Mouse (Mus musculus) limb, embryonic 13.5 days (tissue): ENCODE measurements at regions not wholly inside any gene's neighbourhood (a gene's known extent, or its start where the extent isn't known, plus 50 kb on each side); places are given as distances from the start of the nearest gene placed in this dataset.
"Not testable (repeated sequence)": the region's sequence is repeated elsewhere in the genome, so short reads cannot be mapped to it uniquely, and the experiment has no call there.

Experiments
- ATAC-seq: fragments of 200-750 bp; cut with Nextera tagmentation; 2 replicates; pipeline ENCODE4 v1.8.0; 2017; ENCODE audit warnings: low read depth, moderate number of reproducible peaks, moderate TSS enrichment; ENCODE audit not compliant: low FRiP score
- H3K27ac ChIP-seq: fragments of 300-500 bp; sonication (generic); 2 replicates; pipeline ENCODE4 v1.5.1; 2015; ENCODE audit warnings: inconsistent platforms, mild to moderate bottlenecking, moderate library complexity
- H3K27me3 ChIP-seq: fragments of 300-500 bp; sonication (generic); 2 replicates; pipeline ENCODE4 v1.6.1; 2015; ENCODE audit warnings: mild to moderate bottlenecking, inconsistent platforms
- H3K36me3 ChIP-seq: fragments of 300-500 bp; sonication (generic); 2 replicates; pipeline ENCODE4 v1.6.1; 2015; ENCODE audit warnings: inconsistent platforms, mild to moderate bottlenecking, moderate library complexity
- H3K4me1 ChIP-seq: fragments of 300-500 bp; sonication (generic); 2 replicates; pipeline ENCODE4 v1.6.1; 2015; ENCODE audit warnings: inconsistent platforms
- H3K4me2 ChIP-seq: fragments of 300-500 bp; sonication (generic); replicated peaks from 2 replicates; pipeline ENCODE4 v1.6.1; 2015; ENCODE audit warnings: inconsistent platforms, mild to moderate bottlenecking, moderate library complexity
- H3K4me3 ChIP-seq: fragments of 300-500 bp; sonication (generic); 2 replicates; pipeline ENCODE4 v1.5.1; 2015; ENCODE audit warnings: moderate library complexity, mild to moderate bottlenecking, inconsistent platforms
- H3K9ac ChIP-seq: fragments of 300-500 bp; sonication (generic); 2 replicates; pipeline ENCODE4 v1.6.1; 2015; ENCODE audit warnings: mild to moderate bottlenecking, inconsistent platforms
- H3K9me3 ChIP-seq: fragments of 300-500 bp; sonication (generic); 2 replicates; pipeline ENCODE4 v1.6.1; 2016; ENCODE audit warnings: inconsistent platforms
- WGBS: fragments of 180-500 bp; shearing (Covaris S2); methylation state at CpG from one replicate; pipeline ENCODE4 v1.1.7; 2015; 5-methylcytosine and 5-hydroxymethylcytosine counted together

- WGBS = 63% methylated on average over 3 of the region's 3 CpGs
- Histone ChIP-seq H3K36me3 (no peaks in the 10 kb centered on the region), H3K27ac (no peak overlapping the region), H3K4me1 (no peaks in the 10 kb centered on the region), H3K9me3 (no peaks in the 10 kb centered on the region), H3K27me3 (no peaks in the 10 kb centered on the region), H3K4me3 (no peak overlapping the region), H3K4me2 (no peak overlapping the region), H3K9ac (no peak overlapping the region)
- ATAC-seq = no peak
Observed at GRCm38 (mm10) chr15:91916946-91917345, 78.9 kb downstream of the Smgc start.

- Histone ChIP-seq H3K36me3 (no peaks in the 10 kb centered on the region), H3K27ac (no peak overlapping the region), H3K4me3 (no peak overlapping the region), H3K9ac (no peak overlapping the region), H3K4me2 (no peak overlapping the region), H3K4me1 (no peaks in the 10 kb centered on the region), H3K9me3 (no peaks in the 10 kb centered on the region), H3K27me3 (no peaks in the 10 kb centered on the region)
- no peak; the same call in 1 of the 2 replicates for ATAC-seq
- WGBS = 46% methylated on average over 4 of the region's 4 CpGs
Observed at GRCm38 (mm10) chr15:91917877-91918276, 79.8 kb downstream of the Smgc start.

GRCm38 (mm10) chr15:91924542-91924941 is 86.5 kb downstream of the Smgc start:
- no peak overlapping the region for H3K27ac ChIP-seq
- no peak overlapping the region for H3K4me3 ChIP-seq
- H3K9ac ChIP-seq = no peak overlapping the region
- no peak for ATAC-seq
- H3K27me3 ChIP-seq = no peaks in the 10 kb centered on the region
- H3K36me3 ChIP-seq = no peaks in the 10 kb centered on the region
- H3K4me2 ChIP-seq = no peak overlapping the region
- WGBS = 76% methylated on average over 4 of the region's 4 CpGs
- H3K4me1 ChIP-seq = peaks cover 4% of the 10 kb centered on the region; the same call in 1 of the 2 replicates
- no peaks in the 10 kb centered on the region for H3K9me3 ChIP-seq

GRCm38 (mm10) chr15:91927492-91927891 is 89.4 kb downstream of the Smgc start:
- H3K4me1 ChIP-seq = peaks cover 4% of the 10 kb centered on the region; the same call in 1 of the 2 replicates
- no peak for ATAC-seq
- H3K4me3 ChIP-seq = no peak overlapping the region
- WGBS = 22% methylated on average over 3 of the region's 3 CpGs
- no peaks in the 10 kb centered on the region for H3K36me3 ChIP-seq
- H3K9ac ChIP-seq = no peak overlapping the region
- no peaks in the 10 kb centered on the region for H3K27me3 ChIP-seq
- no peaks in the 10 kb centered on the region for H3K9me3 ChIP-seq
- no peak overlapping the region for H3K4me2 ChIP-seq
- H3K27ac ChIP-seq = no peak overlapping the region

GRCm38 (mm10) chr15:91928511-91928910 is 90.4 kb downstream of the Smgc start:
- no peak overlapping the region for H3K4me3 ChIP-seq
- H3K27ac ChIP-seq = no peak overlapping the region
- peaks cover 4% of the 10 kb centered on the region; the same call in 1 of the 2 replicates for H3K4me1 ChIP-seq
- H3K9me3 ChIP-seq = no peaks in the 10 kb centered on the region
- WGBS = 44% methylated on average over 7 of the region's 7 CpGs
- H3K4me2 ChIP-seq = no peak overlapping the region
- no peaks in the 10 kb centered on the region for H3K36me3 ChIP-seq
- H3K27me3 ChIP-seq = no peaks in the 10 kb centered on the region
- H3K9ac ChIP-seq = no peak overlapping the region
- ATAC-seq = no peak

GRCm38 (mm10) chr15:91957273-91957672 is 93.7 kb upstream of the Cntn1 start:
- Histone ChIP-seq H3K4me1 (no peaks in the 10 kb centered on the region), H3K36me3 (no peaks in the 10 kb centered on the region), H3K27ac (no peak overlapping the region), H3K9me3 (no peaks in the 10 kb centered on the region), H3K4me3 (no peak overlapping the region), H3K27me3 (no peaks in the 10 kb centered on the region), H3K9ac (no peak overlapping the region), H3K4me2 (no peak overlapping the region)
- WGBS = 76% methylated on average over 2 of the region's 2 CpGs
- no peak for ATAC-seq

- Histone ChIP-seq H3K4me3 (no peak overlapping the region), H3K4me1 (peaks cover 5% of the 10 kb centered on the region; the same call in 1 of the 2 replicates), H3K27me3 (no peaks in the 10 kb centered on the region), H3K36me3 (no peaks in the 10 kb centered on the region), H3K9ac (no peak overlapping the region), H3K9me3 (no peaks in the 10 kb centered on the region), H3K4me2 (peak overlapping the region; percentile 12; the same call in 1 of the 2 replicates), H3K27ac (no peak overlapping the region)
- no peak for ATAC-seq
- 35% methylated on average over 10 of the region's 10 CpGs for WGBS
Observed at GRCm38 (mm10) chr15:91965172-91965571, 85.8 kb upstream of the Cntn1 start.

- no peak overlapping the region for H3K4me2 ChIP-seq
- H3K4me1 ChIP-seq = peaks cover 5% of the 10 kb centered on the region; the same call in 1 of the 2 replicates
- no peak overlapping the region for H3K27ac ChIP-seq
- H3K9me3 ChIP-seq = no peaks in the 10 kb centered on the region
- no peaks in the 10 kb centered on the region for H3K27me3 ChIP-seq
- no peaks in the 10 kb centered on the region for H3K36me3 ChIP-seq
- WGBS = 27% methylated on average over 10 of the region's 10 CpGs
- ATAC-seq = 0 out of 2 replicates have a peak, but pooled peaks have one; percentile 40
- no peak overlapping the region for H3K9ac ChIP-seq
- H3K4me3 ChIP-seq = no peak overlapping the region
Observed at GRCm38 (mm10) chr15:91969378-91969777, 81.6 kb upstream of the Cntn1 start.

- Histone ChIP-seq H3K4me1 (no peaks in the 10 kb centered on the region), H3K4me2 (no peak overlapping the region), H3K9me3 (no peaks in the 10 kb centered on the region), H3K27me3 (no peaks in the 10 kb centered on the region), H3K27ac (no peak overlapping the region), H3K9ac (no peak overlapping the region), H3K36me3 (no peaks in the 10 kb centered on the region), H3K4me3 (no peak overlapping the region)
- no peak for ATAC-seq
- WGBS = 77% methylated on average over 3 of the region's 3 CpGs
Observed at GRCm38 (mm10) chr15:91971411-91971810, 79.6 kb upstream of the Cntn1 start.

- H3K9me3 ChIP-seq = no peaks in the 10 kb centered on the region
- H3K4me1 ChIP-seq = no peaks in the 10 kb centered on the region
- WGBS = 39% methylated on average over 5 of the region's 5 CpGs
- H3K36me3 ChIP-seq = no peaks in the 10 kb centered on the region
- no peak overlapping the region for H3K4me3 ChIP-seq
- no peak overlapping the region for H3K9ac ChIP-seq
- ATAC-seq = no peak
- H3K27me3 ChIP-seq = no peaks in the 10 kb centered on the region
- H3K4me2 ChIP-seq = no peak overlapping the region
- H3K27ac ChIP-seq = no peak overlapping the region
Observed at GRCm38 (mm10) chr15:91971846-91972245, 79.1 kb upstream of the Cntn1 start.

- no peak overlapping the region for H3K4me2 ChIP-seq
- no peaks in the 10 kb centered on the region for H3K27me3 ChIP-seq
- H3K4me1 ChIP-seq = no peaks in the 10 kb centered on the region
- H3K4me3 ChIP-seq = no peak overlapping the region
- no peak for ATAC-seq
- WGBS = 70% methylated on average over 2 of the region's 2 CpGs
- H3K36me3 ChIP-seq = no peaks in the 10 kb centered on the region
- H3K9ac ChIP-seq = no peak overlapping the region
- H3K9me3 ChIP-seq = no peaks in the 10 kb centered on the region
- H3K27ac ChIP-seq = no peak overlapping the region
Observed at GRCm38 (mm10) chr15:91975606-91976005, 75.4 kb upstream of the Cntn1 start.

- not testable (repeated sequence) for H3K36me3 ChIP-seq, H3K27me3 ChIP-seq, H3K9ac ChIP-seq, H3K4me1 ChIP-seq, H3K4me2 ChIP-seq, ATAC-seq, H3K27ac ChIP-seq, H3K4me3 ChIP-seq
- peaks cover 16% of the 10 kb centered on the region for H3K9me3 ChIP-seq
- 97% methylated on average over 15 of the region's 15 CpGs for WGBS
Observed at GRCm38 (mm10) chr15:91983186-91983585, 67.8 kb upstream of the Cntn1 start.

GRCm38 (mm10) chr15:92000086-92000485 is 50.9 kb upstream of the Cntn1 start:
- H3K4me3 ChIP-seq = no peak overlapping the region
- 79% methylated on average over 6 of the region's 6 CpGs for WGBS
- H3K9ac ChIP-seq = no peak overlapping the region
- no peaks in the 10 kb centered on the region for H3K4me1 ChIP-seq
- no peak for ATAC-seq
- H3K27ac ChIP-seq = no peak overlapping the region
- no peaks in the 10 kb centered on the region for H3K36me3 ChIP-seq
- no peaks in the 10 kb centered on the region for H3K27me3 ChIP-seq
- no peak overlapping the region for H3K4me2 ChIP-seq
- no peaks in the 10 kb centered on the region for H3K9me3 ChIP-seq
